Mouse (Mus musculus) A20 (cell line): Measurements from ENCODE around the gene Trmt11.
"Not testable (repeated sequence)": the region's sequence is repeated elsewhere in the genome, so short reads cannot be mapped to it uniquely, and the experiment has no call there.

Experiments used
- DNase-seq: peaks from one replicate; pipeline ENCODE4 v3.0.0-alpha.2; 2011; ENCODE audit warnings: low read depth, low spot score

Gene Trmt11

GRCm38 (mm10) chr10:30564651-30565050 is 35.9 kb downstream of the Trmt11 start:
- no peak for DNase-seq

GRCm38 (mm10) chr10:30555686-30556578 is 44.6 kb downstream of the Trmt11 start:
- DNase-seq, result no peak

- peak; percentile 13 for DNase-seq
Measured at GRCm38 (mm10) chr10:30552377-30552776, 48.2 kb downstream of the Trmt11 start.

GRCm38 (mm10) chr10:30549974-30550373 is 50.6 kb downstream of the Trmt11 start:
- DNase-seq, result no peak

- DNase-seq, result no peak
Measured at GRCm38 (mm10) chr10:30538538-30538815, 62.1 kb downstream of the Trmt11 start.

GRCm38 (mm10) chr10:30537734-30538537 is 62.6 kb downstream of the Trmt11 start:
- DNase-seq, result peak; percentile 22

GRCm38 (mm10) chr10:30535930-30536329 is 64.6 kb downstream of the Trmt11 start:
- not testable (repeated sequence) for DNase-seq

- DNase-seq, result no peak
Measured at GRCm38 (mm10) chr10:30527122-30527521, 73.4 kb downstream of the Trmt11 start.

GRCm38 (mm10) chr10:30521727-30522126 is 78.8 kb downstream of the Trmt11 start:
- DNase-seq, result no peak

GRCm38 (mm10) chr10:30519143-30519542 is 81.4 kb downstream of the Trmt11 start:
- no peak for DNase-seq

GRCm38 (mm10) chr10:30517224-30517623 is 83.3 kb downstream of the Trmt11 start:
- no peak for DNase-seq

GRCm38 (mm10) chr10:30516771-30517170 is 83.8 kb downstream of the Trmt11 start:
- no peak for DNase-seq

- no peak for DNase-seq
Measured at GRCm38 (mm10) chr10:30504736-30505135, 95.8 kb downstream of the Trmt11 start.

- DNase-seq, result no peak
Measured at GRCm38 (mm10) chr10:30503168-30503567, 97.4 kb downstream of the Trmt11 start.

- DNase-seq, result no peak
Measured at GRCm38 (mm10) chr10:30502718-30503117, 97.8 kb downstream of the Trmt11 start.

- DNase-seq, result not testable (repeated sequence)
Measured at GRCm38 (mm10) chr10:30498223-30498622, 102.3 kb downstream of the Trmt11 start.
